Mouse (Mus musculus): ENCODE results near the gene Tbx5. TPM values are rescaled to one million over a fixed set of nuclear protein-coding genes. Genes with fewer than 3 reads are reported as not detected.
"Not testable (repeated sequence)": the region's sequence is repeated elsewhere in the genome, so short reads cannot be mapped to it uniquely, and the experiment has no call there.

The Tbx5 gene
- total RNA-seq, 2 experiments from 2014 or later: 0.18 to 0.22 TPM

DNA sequence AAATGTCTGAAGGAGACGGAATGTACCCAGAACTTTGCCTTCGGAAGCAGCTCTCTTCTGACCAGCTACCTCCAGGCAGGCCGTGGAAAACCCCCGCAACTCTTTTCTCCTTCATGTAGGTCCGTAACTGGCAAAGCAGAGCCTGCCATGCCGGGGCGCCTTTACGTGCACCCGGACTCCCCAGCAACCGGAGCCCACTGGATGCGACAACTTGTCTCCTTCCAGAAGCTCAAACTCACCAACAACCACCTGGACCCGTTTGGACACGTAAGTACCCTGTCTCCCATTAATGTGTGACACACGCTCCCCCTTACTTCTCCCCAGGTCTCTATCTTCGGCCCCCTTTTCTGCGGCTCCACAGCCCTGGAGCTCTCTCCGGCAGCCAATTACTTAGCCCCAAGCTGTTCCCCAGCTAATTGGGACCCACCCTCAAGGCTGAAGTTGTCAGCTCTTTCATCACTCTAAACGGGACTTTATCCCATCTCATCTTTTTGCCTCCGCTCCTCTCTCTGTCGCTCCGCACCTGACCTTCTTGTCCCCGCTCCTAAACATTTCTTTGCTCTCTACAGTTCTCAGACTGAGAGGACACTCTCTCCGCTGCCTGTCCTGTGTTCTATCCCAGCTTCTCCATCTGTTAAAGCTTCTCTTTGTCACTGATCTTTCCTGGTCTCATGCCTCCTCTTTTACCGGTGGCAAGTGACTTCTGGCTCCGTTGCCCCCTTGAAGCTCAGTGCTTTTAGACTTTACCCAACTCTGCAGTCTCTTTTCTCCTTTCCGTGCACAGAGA is 9.4 kb downstream of the Tbx5 start:
- DNase-seq (ENCODE audit: low spot score in 2 of 2): no peak

DNA sequence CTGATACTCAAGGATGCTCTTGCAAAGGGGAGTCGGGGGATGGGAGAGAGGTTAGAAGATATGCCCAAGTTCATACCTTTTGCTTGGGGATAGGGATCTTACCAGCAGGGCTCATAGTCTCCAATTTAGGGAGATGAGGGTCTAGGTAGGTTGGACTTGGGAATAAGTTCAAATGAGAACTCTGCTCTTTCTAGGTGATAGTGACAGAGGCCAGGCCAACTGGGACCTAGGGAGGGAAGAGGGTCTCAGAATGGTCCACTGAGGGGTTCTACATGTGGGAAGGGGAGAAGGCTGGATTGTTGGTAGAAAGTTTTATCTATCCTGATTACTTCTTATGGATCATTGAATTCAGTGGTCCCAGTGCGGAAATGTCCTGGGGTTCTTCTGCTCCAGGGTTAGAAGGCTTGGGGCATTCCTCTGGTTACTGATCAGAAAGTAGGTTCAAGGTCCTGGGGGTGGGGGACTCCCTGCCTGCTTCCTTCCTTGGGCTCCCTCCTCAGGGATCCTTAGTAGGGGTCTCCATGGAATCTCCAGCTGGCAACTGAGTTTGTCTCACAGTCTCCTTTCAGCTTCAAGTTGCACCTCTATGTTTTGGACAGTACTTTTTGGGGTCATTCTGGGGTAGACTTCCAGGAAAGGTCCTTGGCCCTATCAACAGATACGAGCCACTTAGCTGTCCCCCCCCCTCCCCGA is 10.4 kb downstream of the Tbx5 start:
- DNase-seq (ENCODE audit: low spot score in 2 of 2): no peak

DNA sequence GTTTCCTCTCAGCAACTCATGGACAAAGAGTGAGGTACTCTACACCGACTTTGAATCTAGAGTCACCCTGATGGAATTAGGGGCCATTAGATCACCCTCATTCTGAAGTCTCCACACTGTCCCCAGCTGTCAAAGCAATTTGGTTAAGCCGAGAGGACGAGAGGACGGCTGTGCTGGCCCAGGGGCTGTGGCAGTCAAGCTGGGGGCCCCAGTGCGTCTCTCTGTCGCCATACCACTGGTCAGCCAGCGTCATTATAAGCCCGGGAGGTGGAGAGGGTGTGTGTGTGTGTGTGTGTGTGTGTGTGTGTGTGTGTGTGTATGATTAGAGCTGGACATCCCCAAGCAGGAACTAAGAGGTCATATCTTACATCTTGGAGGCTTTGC is 10.9 kb downstream of the Tbx5 start:
- no peak for DNase-seq (ENCODE audit: low spot score in 2 of 2)

- no peak for DNase-seq (ENCODE audit: low spot score in 2 of 2)
Observed at GRCm38 (mm10) chr5:119844366-119844765, 11.9 kb downstream of the Tbx5 start.

GRCm38 (mm10) chr5:119844994-119845393 is 12.5 kb downstream of the Tbx5 start:
- no peak for DNase-seq (ENCODE audit: low spot score in 2 of 2)

DNA sequence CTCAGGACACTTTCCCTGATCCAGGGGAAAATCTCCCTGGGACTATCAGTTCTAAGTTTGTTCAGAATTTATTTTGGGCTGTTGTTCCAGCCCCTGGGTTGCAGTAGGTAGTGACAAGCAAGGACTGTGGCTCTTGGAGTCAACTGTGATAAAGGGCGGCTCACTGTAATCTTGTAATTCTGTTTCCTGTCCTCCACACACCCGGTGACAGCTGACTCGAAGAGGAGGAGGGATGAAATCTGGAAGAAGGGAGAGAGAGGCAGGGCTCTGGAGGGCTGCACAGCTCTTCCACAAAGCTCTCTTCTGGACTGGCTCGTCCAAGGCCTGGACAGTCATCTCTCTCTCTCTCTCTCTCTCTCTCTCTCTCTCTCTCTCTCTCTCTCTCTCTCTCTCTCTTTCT is 24.6 kb downstream of the Tbx5 start:
- no peak for DNase-seq (ENCODE audit: low spot score in 2 of 2)

- no peak for DNase-seq (ENCODE audit: low spot score in 2 of 2)
Observed at GRCm38 (mm10) chr5:119861301-119861700, 28.8 kb downstream of the Tbx5 start.

- DNase-seq (ENCODE audit: low spot score in 2 of 2): no peak
Observed at GRCm38 (mm10) chr5:119862431-119862830, 30.0 kb downstream of the Tbx5 start.

GRCm38 (mm10) chr5:119866277-119867235 is 34.1 kb downstream of the Tbx5 start:
- DNase-seq (ENCODE audit: low spot score in 2 of 2): no peak

- DNase-seq (ENCODE audit: low spot score in 2 of 2): no peak
Observed at GRCm38 (mm10) chr5:119867986-119868385, 35.5 kb downstream of the Tbx5 start.

DNA sequence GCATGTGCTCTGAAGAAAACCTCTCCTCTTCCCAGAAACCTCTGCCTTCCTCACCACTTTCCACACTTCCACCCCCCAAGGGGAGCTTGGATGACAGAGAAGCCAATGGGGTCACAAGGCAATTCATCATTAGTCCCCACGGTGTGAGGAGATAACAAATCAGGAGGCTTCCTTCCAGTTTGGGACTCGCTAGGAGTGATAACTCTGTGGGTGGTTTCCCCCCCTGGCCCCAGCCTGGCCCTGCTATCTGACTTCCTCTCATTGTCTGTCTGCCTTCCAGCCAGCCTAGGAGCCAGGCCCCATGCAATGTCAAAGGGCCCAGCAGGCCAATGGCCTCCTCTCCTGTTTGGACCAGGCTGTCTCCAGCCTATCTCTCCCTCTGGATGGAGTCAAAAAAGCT is 43.0 kb downstream of the Tbx5 start:
- no peak for DNase-seq (ENCODE audit: low spot score in 2 of 2)

DNA sequence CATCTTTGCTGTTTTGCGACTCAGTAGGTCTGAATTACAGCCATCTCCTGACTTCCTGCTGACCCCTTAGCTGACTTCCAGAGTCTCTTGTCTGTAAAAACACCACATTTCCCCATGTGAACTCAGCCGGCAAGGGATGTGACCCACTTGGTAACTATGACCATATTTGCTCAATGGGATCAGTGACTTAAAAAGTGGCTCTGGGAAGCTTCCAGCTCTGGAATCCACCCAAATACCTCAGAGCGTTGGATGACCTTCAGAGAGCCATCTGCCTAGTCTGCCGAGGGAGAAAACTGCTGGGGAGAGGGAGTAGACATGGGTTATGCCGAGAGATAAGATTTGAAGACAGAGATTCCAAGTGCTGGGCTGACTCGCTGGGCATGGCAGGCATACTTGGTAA is 44.7 kb downstream of the Tbx5 start:
- no peak for DNase-seq (ENCODE audit: low spot score in 2 of 2)

- DNase-seq (ENCODE audit: low spot score in 2 of 2): no peak
Observed at GRCm38 (mm10) chr5:119885595-119885994, 53.1 kb downstream of the Tbx5 start.

DNA sequence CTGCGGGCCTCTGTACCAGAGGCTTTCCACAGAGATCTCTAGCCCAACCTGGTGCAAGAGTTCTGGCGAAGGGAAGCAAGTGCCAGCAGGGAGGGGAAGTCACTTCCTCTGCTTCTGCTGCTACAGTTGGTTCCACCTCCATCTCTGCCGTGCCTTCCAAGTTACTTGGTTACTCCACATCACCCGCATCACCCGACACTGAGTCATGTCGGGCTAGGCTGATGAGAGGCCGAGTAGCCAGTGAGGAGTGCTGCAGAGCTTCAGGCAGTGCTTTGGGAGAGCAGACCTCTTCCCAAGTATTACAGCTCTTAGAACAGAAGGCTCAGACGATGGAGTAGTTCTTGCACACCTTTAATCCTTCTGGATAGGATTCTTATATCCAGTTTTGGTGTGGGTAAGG is 54.9 kb downstream of the Tbx5 start:
- no peak for DNase-seq (ENCODE audit: low spot score in 2 of 2)

DNA sequence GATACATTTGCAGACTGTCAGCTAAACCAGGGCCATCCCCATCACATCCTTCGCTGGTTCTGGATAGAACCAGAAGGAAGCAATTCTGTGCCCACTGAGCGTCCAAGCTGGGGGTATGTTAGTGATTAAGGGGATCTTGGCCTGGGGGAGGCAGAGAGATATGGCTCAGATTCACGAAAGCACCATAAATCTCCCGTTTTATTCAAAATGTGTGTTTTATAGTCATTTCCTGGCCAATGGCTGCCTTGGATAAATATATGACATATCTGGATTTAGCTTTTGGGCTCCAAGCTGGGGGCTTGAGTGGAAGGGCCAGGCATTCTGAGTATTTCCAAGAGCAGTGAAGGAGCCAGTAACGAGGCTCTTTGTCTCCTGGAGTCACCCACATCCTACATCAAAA is 59.5 kb downstream of the Tbx5 start:
- DNase-seq (ENCODE audit: low spot score in 2 of 2): no peak

DNA sequence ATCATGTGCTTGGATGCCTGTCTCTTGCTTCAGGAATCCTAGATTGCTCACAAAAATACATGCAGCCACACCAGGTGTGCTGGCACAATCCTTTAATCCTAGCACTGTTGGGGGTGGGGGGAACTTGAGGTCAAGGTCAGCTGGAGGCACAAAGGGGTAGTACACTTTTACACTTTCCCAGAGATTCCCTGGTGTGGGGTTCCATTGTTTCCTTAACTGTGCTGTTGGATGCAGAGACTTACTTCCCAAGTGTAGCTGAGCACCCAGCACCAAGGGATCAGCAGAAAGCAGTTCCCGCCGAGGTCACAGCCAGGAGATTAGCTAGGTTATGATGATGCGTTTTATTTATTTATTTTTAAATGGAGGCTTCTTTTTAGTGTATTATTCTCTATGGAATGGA is 60.6 kb downstream of the Tbx5 start:
- no peak for DNase-seq (ENCODE audit: low spot score in 2 of 2)

GRCm38 (mm10) chr5:119896605-119897004 is 64.1 kb downstream of the Tbx5 start:
- DNase-seq (ENCODE audit: low spot score in 2 of 2): no peak

- DNase-seq (ENCODE audit: low spot score in 2 of 2): peak in 1 of 2 experiments; percentile 29
Observed at GRCm38 (mm10) chr5:119916551-119917171, 84.2 kb downstream of the Tbx5 start.

DNA sequence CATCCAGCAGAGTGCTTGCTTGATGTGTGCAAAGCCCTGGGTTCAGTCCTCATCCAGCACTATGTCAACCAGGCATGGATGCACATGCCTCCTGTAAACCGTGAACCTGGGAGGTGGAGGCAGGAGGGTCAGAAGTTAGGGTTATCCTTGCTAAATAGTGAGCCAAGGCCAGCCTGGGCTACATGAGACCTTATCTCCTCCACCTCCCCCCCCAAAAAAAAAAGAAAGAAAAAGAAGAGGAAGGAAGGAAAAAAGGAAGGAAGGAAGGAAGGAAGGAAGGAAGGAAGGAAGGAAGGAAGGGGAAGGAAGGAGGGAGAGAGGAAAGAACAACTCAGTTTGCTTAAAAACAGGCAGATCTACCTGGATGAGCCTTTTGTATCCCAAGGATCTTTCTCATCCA is 85.9 kb downstream of the Tbx5 start:
- DNase-seq (ENCODE audit: low spot score in 2 of 2): not testable (repeated sequence)

GRCm38 (mm10) chr5:119920941-119921340 is 88.5 kb downstream of the Tbx5 start:
- no peak for DNase-seq (ENCODE audit: low spot score in 2 of 2)

- DNase-seq (ENCODE audit: low spot score in 2 of 2): no peak
Observed at GRCm38 (mm10) chr5:119922229-119922628, 89.8 kb downstream of the Tbx5 start.

All from gastrocnemius, postnatal 4 days (tissue).